Mouse (Mus musculus): ENCODE measurements at regions not wholly inside any gene's neighbourhood (a gene's known extent, or its start where the extent isn't known, plus 50 kb on each side); places are given as distances from the start of the nearest gene placed in this dataset.

- TF ChIP-seq CTCF (IDR thresholded peaks at IDR 0.05; ENCODE audit: low read depth) (no peak), EP300 (IDR thresholded peaks at IDR 0.05; ENCODE audit: low read depth) (no peak)
Measured at GRCm38 (mm10) chr13:37477342-37477741, 132.3 kb downstream of the Ly86 start.
